Mouse (Mus musculus) embryonic facial prominence, embryonic 11.5 days (tissue): ENCODE results near the gene Il10. TPM values are rescaled to one million over a fixed set of nuclear protein-coding genes. Genes with fewer than 3 reads are reported as not detected.
A peak's percentile ranks its signal among the peaks of the same experiment; 100 is the strongest.

Source experiments
- ATAC-seq: fragments of 200-750 bp; cut with Nextera tagmentation; replicated peaks from 2 replicates; pipeline ENCODE4 v1.8.0; 2017; ENCODE audit warnings: low read depth; ENCODE audit not compliant: insufficient number of reproducible peaks, low FRiP score, low TSS enrichment
- DNase-seq: peaks from one replicate; pipeline ENCODE4 v3.0.0-alpha.2; 2015; ENCODE audit warnings: low spot score
- H3K27ac ChIP-seq: fragments of 300-500 bp; sonication (generic); replicated peaks from 2 replicates; pipeline ENCODE4 v1.5.1; 2014; ENCODE audit warnings: mild to moderate bottlenecking, low read depth, low read length, control low read depth
- H3K27me3 ChIP-seq: fragments of 300-500 bp; sonication (generic); 2 replicates; pipeline ENCODE4 v1.6.1; 2014; ENCODE audit warnings: mild to moderate bottlenecking, low read length, moderate library complexity, mixed read lengths; ENCODE audit not compliant: control insufficient read depth, insufficient read depth
- H3K36me3 ChIP-seq: fragments of 300-500 bp; sonication (generic); replicated peaks from 2 replicates; pipeline ENCODE4 v1.6.1; 2014; ENCODE audit warnings: low read depth, mild to moderate bottlenecking, low read length, moderate library complexity, mixed read lengths; ENCODE audit not compliant: control insufficient read depth, insufficient read depth
- H3K4me1 ChIP-seq: fragments of 300-500 bp; sonication (generic); 2 replicates; pipeline ENCODE4 v1.6.1; 2014; ENCODE audit warnings: low read length, mixed read lengths; ENCODE audit not compliant: control insufficient read depth, insufficient read depth
- H3K4me2 ChIP-seq: fragments of 300-500 bp; sonication (generic); 2 replicates; pipeline ENCODE4 v1.6.1; 2014; ENCODE audit warnings: low read depth, mild to moderate bottlenecking, control low read depth, low read length, moderate library complexity
- H3K4me3 ChIP-seq: fragments of 300-500 bp; sonication (generic); 2 replicates; pipeline ENCODE4 v1.5.1; 2014; ENCODE audit warnings: low read depth, low read length, control low read depth
- H3K9ac ChIP-seq: fragments of 300-500 bp; sonication (generic); replicated peaks from 2 replicates; pipeline ENCODE4 v1.6.1; 2014; ENCODE audit warnings: mild to moderate bottlenecking, control low read depth, low read length
- H3K9me3 ChIP-seq: fragments of 300-500 bp; sonication (generic); replicated peaks from 2 replicates; pipeline ENCODE4 v1.6.1; 2016; ENCODE audit warnings: mild to moderate bottlenecking, low read length, inconsistent platforms, mixed read lengths; ENCODE audit not compliant: control insufficient read depth
- WGBS: fragments of 180-500 bp; shearing (Covaris S2); extraction: QIAGEN DNeasy Blood & Tissue Kit; methylation state at CpG from one replicate; pipeline ENCODE4 v1.1.7; 2014; 5-methylcytosine and 5-hydroxymethylcytosine counted together
- polyA plus RNA-seq: library from polyadenylated mRNA; unstranded; fragments of >200 nt; fragmentation: Nextera tagmentation; extraction: Ambion mirVana; gene quantifications from 2 replicates; pipeline ENCODE4 v1.2.1, GENCODE M21; 2014

Il10 gene
- polyA plus RNA-seq, result not detected in 2 replicates

DNA sequence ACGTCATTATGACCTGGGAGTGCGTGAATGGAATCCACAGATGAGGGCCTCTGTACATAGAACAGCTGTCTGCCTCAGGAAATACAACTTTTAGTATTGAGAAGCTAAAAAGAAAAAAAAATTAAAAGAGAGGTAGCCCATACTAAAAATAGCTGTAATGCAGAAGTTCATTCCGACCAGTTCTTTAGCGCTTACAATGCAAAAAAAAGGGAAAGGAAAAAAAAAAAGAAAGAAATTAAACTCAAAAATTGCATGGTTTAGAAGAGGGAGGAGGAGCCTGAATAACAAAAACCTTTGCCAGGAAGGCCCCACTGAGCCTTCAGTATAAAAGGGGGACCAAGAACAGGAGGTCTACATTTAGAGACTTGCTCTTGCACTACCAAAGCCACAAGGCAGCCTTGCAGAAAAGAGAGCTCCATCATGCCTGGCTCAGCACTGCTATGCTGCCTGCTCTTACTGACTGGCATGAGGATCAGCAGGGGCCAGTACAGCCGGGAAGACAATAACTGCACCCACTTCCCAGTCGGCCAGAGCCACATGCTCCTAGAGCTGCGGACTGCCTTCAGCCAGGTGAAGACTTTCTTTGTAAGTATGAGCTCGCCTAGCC is at the start of gene Il10:
Gene Il10 (plus strand): TSS at position 354 of the 607 bp plus-strand sequence.
- H3K4me2 ChIP-seq, result no peak within 1 kb of the TSS
- H3K9ac ChIP-seq, result no peak within 1 kb of the TSS
- WGBS, result 71% methylated on average over 8 of the region's 8 CpGs
- no peaks in the 10 kb centered on the region for H3K9me3 ChIP-seq
- no peak for DNase-seq
- ATAC-seq, result no peak
- H3K4me1 ChIP-seq, result no peaks in the 10 kb centered on the region
- no peak within 1 kb of the TSS for H3K27ac ChIP-seq
- H3K27me3 ChIP-seq, result no peaks in the 10 kb centered on the region
- no peaks in the 10 kb centered on the region for H3K36me3 ChIP-seq
- H3K4me3 ChIP-seq, result no peak within 1 kb of the TSS

DNA sequence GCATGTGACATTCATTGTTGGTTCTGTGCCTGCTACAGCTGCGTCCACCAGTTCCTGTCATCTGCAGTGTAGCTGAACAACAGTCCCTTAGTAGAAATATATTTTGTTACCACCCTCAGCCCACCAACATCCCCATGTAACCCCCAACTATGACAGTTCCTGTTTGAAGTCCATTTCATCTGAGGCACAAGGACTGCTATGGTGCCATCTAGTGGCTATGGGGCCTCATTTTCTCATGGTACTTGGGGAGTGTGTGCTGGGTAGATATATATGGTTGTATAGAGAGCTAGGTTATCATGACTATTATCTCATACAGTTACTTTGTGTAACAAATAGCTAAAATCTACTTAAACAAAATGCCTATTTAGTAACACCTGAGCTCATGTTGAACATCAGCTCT is 40.2 kb upstream of the Il10 start:
- Histone ChIP-seq H3K4me3 (no peak overlapping the region), H3K4me1 (no peaks in the 10 kb centered on the region), H3K27me3 (no peaks in the 10 kb centered on the region), H3K9me3 (no peaks in the 10 kb centered on the region), H3K9ac (no peak overlapping the region), H3K27ac (no peak overlapping the region), H3K4me2 (no peak overlapping the region), H3K36me3 (no peaks in the 10 kb centered on the region)
- ATAC-seq (no peak), DNase-seq (peak; percentile 74)
- 57% methylated on average over 1 of the region's 1 CpGs for WGBS

DNA sequence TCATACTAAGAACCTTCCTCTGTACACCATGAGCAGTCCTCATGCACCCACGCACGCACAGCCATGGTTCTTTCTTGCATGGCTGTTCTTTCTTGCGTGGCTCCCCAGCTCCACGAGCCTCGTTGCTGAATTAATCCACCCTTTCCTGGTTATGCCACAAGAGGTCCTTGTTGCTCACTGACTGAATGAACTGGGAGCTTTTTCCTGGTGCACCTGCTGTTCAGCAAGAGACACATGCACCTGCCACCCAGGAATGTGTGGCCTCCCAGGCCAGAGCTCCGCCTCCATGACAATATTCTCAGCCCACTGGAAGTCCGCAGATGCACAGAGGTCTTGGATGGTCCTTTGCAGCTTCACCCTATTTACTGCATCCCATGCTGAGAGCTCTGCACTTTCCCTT is 35.2 kb upstream of the Il10 start:
- no peaks in the 10 kb centered on the region for H3K4me1 ChIP-seq
- no peaks in the 10 kb centered on the region for H3K27me3 ChIP-seq
- WGBS, result 57% methylated on average over 7 of the region's 7 CpGs
- ATAC-seq (no peak), DNase-seq (no peak)
- H3K36me3 ChIP-seq, result no peaks in the 10 kb centered on the region
- no peaks in the 10 kb centered on the region for H3K9me3 ChIP-seq
- no peak overlapping the region for H3K9ac ChIP-seq
- no peak overlapping the region for H3K27ac ChIP-seq
- no peak overlapping the region for H3K4me3 ChIP-seq
- H3K4me2 ChIP-seq, result no peak overlapping the region

DNA sequence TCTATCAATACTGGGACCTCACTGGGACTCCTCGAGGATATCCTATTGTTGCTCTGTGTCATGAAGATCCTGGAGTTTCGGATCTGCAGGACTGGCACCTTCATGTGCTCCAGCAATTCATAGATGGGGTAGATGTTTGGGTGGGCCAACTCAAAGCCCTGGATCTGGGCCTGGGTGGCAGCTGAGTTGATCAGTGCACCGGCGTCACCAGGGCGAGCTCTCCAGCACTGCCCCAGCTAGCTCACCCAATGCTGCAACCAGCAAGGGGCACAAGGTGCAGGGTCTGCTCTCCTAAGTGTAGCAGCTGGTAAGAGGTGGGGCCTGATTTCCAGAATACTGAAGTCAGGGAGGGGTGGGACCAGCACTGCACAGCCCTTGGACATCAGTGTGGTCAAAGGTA is 32.6 kb upstream of the Il10 start:
- WGBS, result 92% methylated on average over 5 of the region's 5 CpGs
- H3K9me3 ChIP-seq, result no peaks in the 10 kb centered on the region
- no peak overlapping the region for H3K9ac ChIP-seq
- H3K4me1 ChIP-seq, result no peaks in the 10 kb centered on the region
- H3K27ac ChIP-seq, result no peak overlapping the region
- no peak for DNase-seq
- H3K4me3 ChIP-seq, result no peak overlapping the region
- no peaks in the 10 kb centered on the region for H3K27me3 ChIP-seq
- H3K36me3 ChIP-seq, result no peaks in the 10 kb centered on the region
- no peak for ATAC-seq
- no peak overlapping the region for H3K4me2 ChIP-seq

DNA sequence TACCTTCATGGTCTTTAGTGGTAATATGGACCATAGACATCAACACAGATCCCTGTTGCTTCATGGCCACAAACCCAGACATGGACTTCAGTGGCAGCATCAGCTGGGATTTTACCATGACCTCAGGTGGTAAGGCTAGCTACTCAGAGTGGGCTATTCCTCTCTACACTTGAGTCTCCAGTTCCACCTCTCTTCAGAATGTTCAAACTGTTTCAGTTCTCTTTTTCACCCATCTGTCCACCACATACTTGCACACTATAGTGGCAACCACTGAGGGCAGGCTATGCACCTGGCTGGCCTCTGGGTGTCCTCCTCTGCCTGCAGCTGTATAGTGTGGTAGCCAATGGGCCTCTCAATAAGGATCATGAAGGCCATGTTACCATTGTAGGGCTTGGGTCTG is 32.2 kb upstream of the Il10 start:
- Histone ChIP-seq H3K4me2 (no peak overlapping the region), H3K27ac (no peak overlapping the region), H3K9me3 (no peaks in the 10 kb centered on the region), H3K9ac (no peak overlapping the region), H3K4me3 (no peak overlapping the region), H3K27me3 (no peaks in the 10 kb centered on the region), H3K4me1 (no peaks in the 10 kb centered on the region), H3K36me3 (no peaks in the 10 kb centered on the region)
- no peak for DNase-seq
- ATAC-seq, result no peak

DNA sequence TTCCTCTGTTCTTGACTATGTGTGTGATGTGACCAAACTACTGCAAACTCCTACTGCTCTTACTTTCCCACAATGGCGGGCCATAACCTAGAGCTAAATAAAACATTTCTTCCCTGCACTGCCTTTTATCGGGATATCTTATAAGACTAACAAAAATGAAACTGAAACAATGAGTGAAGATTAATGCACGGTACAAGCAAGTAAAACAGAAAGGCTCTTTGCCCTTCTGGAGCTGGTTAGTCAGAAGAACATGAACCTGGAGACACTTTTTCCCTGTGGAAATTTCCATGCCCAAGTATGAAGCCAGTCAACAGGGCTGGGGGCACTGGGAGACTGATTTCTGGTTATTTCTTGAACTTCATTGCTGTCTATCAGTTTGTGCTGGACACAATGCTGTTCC is 30.3 kb upstream of the Il10 start:
- H3K4me3 ChIP-seq, result no peak overlapping the region
- no peaks in the 10 kb centered on the region for H3K36me3 ChIP-seq
- no peaks in the 10 kb centered on the region for H3K4me1 ChIP-seq
- no peak overlapping the region for H3K27ac ChIP-seq
- no peak overlapping the region for H3K4me2 ChIP-seq
- DNase-seq, result no peak
- H3K27me3 ChIP-seq, result no peaks in the 10 kb centered on the region
- no peaks in the 10 kb centered on the region for H3K9me3 ChIP-seq
- ATAC-seq, result no peak
- WGBS, result 84% methylated on average over 3 of the region's 3 CpGs
- no peak overlapping the region for H3K9ac ChIP-seq

DNA sequence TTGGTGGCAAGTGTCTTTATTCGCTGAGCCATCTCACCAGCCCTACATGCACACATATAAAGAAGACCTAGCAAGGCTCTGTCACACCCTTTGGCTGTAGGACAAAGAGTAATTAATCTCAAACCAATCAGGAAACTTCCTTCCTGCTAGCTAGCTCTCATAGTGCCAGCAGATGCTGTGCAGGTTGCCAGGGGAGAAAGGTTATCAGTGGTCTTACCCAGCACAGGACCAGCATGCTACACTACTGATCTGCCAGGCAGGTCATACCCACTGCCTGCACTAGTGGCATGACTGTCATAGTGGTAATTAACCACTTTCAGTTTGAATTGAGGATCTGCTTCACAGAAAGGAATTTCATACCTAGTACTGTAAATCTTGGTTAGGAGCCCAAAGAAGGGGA is 29.2 kb upstream of the Il10 start:
- ATAC-seq, result no peak
- H3K27ac ChIP-seq, result no peak overlapping the region

DNA sequence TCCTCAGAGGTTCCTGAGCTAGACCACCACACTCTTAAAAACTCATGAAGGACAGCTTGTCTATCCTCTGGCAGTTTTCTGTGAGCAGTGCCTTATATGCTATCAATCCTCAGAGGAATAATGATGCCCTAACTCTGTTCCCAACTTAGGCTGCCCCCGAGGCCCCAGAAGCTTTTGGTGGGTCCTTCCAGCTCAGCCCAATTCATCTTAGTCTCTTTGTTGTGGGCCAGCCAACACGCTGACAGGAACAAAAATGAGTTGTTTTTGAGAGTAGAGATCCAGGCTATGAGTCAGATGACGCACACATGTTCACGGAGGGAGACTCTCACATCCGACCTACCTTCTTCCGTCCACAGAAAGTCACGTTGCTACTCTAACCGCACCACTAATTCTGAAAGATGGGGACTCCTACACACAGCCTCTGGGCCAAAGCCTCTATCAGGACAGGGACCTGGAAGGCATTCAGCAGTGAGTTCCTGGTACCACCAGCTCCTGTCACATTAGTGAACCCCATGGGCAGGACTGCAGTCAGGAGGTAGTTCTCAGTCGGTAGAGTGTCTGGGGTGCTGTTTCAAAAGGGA is 26.0 kb upstream of the Il10 start:
- WGBS, result 87% methylated on average over 9 of the region's 9 CpGs
- no peaks in the 10 kb centered on the region for H3K36me3 ChIP-seq
- no peaks in the 10 kb centered on the region for H3K4me1 ChIP-seq
- ATAC-seq, result no peak
- no peaks in the 10 kb centered on the region for H3K9me3 ChIP-seq
- no peak overlapping the region for H3K4me2 ChIP-seq
- no peak overlapping the region for H3K27ac ChIP-seq
- H3K4me3 ChIP-seq, result no peak overlapping the region
- H3K9ac ChIP-seq, result no peak overlapping the region
- no peak for DNase-seq
- no peaks in the 10 kb centered on the region for H3K27me3 ChIP-seq

More for the DNA sequence above, 29.2 kb upstream of the Il10 start:
- H3K4me2 ChIP-seq, result no peak overlapping the region
- H3K9ac ChIP-seq, result no peak overlapping the region
- no peaks in the 10 kb centered on the region for H3K27me3 ChIP-seq
- no peak for DNase-seq
- H3K4me1 ChIP-seq, result no peaks in the 10 kb centered on the region
- 96% methylated on average over 1 of the region's 1 CpGs for WGBS
- H3K9me3 ChIP-seq, result no peaks in the 10 kb centered on the region
- no peaks in the 10 kb centered on the region for H3K36me3 ChIP-seq
- no peak overlapping the region for H3K4me3 ChIP-seq
